Mouse (Mus musculus): Measurements from ENCODE around the gene Car14.
A peak's percentile ranks its signal among the peaks of the same experiment; 100 is the strongest.
"Not testable (repeated sequence)": the region's sequence is repeated elsewhere in the genome, so short reads cannot be mapped to it uniquely, and the experiment has no call there.

Gene Car14

DNA sequence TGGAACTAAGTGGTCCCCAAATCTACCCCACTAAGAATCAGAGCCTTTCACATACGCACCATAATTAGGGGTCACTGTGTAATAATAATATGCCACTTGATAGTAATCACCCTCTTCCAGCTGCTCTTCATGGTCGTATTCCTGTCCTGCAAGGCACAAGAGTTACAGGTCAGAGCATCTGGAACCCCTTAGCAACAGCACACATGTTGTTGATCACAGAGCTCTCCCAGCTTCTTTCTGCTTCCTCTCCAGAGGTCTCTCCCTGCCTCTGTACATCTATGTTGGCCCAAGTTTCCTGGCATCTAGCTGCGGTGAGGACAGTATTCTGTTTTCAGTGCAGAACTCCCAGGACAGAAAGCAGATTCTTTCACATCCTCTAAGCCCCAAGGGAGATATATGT is 14.8 kb downstream of the Car14 start:
- no peak for DNase-seq

DNA sequence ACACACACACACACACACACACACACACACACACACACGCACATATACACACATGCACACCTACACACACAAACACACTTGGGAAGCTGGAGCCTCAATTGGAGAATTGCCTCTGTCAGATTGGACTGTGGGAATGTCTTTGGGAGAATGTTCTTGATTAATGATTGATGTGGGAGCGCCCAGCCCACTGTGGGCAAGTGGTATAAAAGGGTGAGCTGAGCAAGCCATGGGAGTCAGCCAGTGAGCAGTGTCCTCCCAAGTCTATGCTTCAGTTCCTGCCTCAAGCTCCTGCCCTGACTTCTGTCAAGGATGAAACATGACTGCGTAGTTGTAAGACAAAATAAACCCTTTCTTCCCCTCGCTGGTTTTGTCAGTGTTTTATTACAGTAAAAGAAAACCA is 16.9 kb downstream of the Car14 start:
- no peak for DNase-seq

DNA sequence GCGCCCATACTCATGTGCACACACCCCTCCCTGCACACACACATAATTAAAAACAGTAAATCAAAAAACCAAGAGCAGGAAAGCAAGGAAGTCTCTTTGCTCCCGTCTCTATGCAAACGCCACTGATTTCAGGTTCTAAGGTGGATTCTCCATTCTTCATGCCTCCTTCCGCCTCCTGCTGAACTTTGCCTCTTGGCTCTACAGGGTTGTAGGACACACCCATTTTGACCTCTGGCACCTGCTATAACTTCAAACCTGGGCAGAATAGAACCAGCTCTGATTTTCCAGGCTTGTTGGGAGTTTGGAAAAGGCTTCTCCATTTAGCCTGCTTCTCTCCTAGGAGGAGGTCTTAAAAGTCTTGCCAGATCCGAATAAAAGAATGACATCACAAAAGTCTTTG is 20.1 kb downstream of the Car14 start:
- no peak for DNase-seq

DNA sequence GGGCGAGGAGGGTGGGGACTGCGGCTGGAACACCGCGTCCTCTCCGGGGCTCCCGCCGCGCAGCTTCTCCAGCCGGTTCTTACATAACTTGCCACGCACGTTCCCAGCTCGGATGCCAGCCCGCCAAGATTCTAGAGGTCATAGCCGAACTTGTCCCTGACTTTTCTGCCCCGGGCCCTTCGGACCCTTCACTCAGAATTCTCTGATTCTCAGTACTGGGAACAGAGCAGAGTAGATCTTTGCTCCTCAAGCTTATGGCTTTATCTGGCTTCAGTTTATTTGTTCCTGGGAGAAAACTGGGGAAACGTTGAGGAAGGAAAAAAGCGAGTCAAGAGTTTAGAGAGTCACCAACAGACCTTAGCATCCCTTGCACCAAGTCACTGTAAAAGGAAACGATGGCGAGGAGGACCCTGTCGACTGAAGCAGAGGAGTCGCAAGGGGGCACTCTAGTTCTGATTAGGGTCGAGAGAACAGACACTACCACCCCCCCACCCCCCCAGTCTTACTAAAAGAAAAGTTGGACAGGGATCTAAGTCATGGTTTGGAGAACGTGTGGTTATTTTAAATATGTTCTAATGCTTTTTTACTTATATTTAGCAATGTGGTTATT is 21.6 kb downstream of the Car14 start:
- peak; percentile 58 for DNase-seq

DNA sequence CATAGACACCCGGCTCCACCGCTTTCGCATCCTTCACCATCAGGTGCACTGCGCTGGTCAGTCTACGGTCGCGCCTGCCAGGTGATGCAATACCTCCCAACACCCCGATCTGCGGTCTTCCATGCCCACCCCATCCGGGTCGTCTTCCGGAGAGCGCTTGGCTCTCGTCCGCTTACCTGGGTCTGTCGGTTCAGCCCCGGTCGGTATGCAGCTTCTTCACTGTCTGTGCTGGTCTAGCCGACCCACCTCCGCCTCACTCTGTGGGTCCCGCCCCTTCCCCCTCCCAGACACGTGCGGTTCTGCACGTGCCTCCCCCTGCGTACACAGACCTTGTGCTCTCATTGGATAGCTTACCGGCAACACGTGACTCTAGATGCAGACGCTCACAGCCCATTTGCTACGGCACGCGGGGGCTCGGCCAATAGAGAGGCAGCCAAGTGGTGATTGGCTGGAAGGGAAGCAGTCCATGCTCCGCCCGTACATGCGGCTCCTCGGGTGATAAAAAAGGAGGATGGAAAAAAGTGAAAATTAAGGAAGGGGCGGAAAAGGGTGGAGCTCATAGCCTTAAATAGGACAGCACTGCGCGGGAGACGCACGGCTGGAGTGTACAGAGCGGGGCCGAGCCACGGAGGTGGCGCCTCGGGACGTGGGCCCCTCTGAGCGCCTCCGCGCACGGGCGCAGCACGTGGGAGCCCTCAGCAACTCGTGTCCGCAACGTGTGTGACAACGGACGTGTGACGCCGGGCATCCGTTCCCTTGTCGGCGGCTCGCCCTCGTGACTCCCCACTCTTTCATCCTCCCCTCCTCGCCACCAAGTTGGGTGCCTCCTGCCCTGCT is 22.3 kb downstream of the Car14 start, which contains the start of gene Ciart:
Ciart (minus strand) TSS at position 273 of the 837 bp plus-strand sequence.
- peak; percentile 95 for DNase-seq

DNA sequence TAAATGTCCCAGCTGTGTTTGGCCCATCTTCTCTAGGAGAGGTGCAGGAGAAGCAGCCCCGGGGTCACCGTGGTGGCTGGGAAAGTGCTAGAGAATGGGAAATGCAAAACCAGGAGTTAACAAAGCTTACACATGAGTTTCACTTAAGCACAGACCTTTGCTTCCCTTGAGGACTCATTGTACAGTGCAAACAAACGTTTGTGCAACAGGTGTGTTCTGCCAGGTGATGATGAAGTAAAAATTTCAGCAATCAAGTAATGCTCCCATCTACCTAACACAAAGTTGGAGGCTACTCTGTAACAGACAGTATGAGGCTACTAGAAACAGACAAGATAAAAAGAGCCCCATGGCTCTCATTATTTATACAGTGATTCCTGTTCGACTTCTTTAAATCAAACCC is 25.4 kb downstream of the Car14 start:
- DNase-seq, result no peak

DNA sequence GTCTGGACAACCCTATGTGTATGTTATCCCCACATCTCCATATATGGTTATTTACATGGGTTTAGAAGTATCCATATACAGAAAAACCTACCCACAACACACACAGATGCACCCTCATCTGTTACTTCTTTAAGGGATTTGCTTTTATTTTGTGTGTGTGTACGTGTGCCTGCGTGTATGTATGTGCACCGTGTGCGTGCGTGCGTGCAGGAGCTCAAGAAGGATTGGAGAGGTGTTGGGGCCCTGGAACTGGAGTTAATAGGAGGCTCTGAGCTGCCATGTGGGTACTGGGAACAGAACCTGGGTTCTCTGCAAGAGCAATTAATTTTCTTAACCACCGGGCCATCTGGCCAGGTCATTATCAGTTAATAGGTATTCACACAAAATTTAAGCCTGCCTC is 32.4 kb downstream of the Car14 start:
- no peak for DNase-seq

DNA sequence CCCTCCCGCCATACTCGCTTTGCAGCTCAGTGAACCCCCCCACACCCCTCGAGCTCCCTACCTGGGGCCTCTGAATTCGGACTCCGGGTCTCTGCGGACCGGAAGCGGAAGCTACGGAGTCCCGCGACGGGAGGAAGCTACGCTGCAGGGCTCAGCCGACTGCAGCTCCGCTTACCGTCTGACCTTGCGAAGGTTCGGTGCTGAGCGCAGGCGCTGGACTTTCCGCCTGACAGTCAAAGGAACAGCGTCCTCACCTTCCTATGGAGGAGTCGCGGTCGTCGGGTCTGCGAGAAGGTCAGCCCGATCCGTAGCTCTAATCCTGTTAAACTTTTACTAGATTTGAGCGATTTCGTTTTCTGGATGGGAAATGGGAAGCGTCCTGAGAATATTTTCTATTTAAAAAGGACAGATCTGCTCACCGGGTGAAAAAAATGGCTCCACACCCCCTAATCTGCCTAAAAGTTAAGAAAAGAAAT is 33.1 kb downstream of the Car14 start, which contains the start of gene Mrps21:
Mrps21 (minus strand) TSS at position 128 of the 476 bp plus-strand sequence.
- peak; percentile 89 for DNase-seq

DNA sequence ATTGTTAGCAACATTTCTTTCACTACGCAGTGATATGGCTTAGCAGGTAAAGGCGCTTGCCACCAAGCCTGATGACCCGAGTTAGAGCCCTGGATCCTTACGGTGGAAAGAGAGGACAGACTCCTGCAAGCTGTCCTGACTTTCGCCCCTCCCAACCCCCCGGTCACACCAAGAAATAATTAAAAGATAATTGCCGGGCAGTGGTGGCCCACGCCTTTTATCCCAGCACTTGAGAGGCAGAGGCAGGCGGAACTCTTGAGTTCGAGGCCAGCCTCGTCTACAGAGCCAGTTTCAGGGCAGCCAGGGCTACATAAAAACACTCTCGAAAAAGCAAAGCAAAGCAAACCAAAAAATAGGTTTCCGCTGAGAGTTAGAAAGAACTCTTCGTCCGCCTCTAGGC is 33.5 kb downstream of the Car14 start:
- no peak for DNase-seq

DNA sequence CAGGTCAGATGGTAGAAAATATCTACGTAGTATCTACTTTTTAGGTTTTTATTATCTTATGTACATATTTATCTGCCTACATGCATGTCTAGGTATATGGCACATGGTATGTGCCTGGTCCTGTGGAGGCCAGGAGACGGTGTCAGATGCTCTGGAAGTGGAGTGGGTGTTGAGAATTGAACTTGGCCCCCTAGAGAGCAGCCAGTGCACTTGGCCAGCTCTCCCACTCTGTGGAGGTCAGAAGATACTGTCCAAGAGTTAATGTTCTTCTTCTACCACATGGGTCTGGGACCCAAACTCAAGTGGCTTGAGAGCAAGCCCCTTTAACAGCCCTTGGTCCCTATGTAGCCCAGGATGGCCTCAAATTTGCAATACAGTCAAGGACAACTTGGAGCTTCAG is 37.1 kb downstream of the Car14 start:
- no peak for DNase-seq

DNA sequence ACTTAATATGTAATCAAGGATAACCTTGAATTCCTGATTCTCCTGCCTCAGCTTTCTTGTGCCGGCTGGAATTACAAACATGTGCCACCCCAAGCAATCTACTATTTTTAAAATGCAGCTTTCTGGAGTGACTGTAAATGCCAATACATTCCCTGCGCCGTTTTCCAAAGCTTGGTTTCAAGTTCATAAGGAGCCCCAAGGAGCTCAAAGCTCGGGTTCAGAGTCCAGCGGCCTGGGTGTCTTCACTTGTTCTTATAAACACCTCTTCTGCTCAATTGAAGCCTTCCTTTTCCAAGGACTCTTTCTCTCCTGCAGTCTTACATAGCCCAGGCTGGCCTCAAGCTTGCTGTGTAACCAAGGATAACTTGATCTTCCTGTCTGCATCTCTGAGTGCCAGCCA is 38.4 kb downstream of the Car14 start:
- DNase-seq, result no peak

DNA sequence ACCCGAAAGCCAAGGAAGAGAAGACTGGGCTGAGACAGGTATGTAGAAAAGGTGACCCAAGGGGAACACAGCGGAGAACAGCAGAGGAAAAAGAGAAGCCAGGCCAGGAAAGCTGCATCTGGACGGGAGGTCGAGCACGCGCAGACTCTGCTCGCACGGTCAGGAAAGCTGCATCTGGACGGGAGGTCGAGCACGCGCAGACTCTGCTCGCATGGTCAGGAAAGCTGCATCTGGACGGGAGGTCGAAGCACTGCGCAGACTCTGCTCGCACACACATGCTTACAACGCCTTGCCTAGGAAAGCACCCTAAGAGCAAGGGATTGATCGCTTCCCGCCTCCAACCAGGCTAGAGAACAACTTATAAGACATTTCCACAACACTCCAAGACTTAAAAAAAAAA is 38.9 kb downstream of the Car14 start:
- DNase-seq, result no peak

DNA sequence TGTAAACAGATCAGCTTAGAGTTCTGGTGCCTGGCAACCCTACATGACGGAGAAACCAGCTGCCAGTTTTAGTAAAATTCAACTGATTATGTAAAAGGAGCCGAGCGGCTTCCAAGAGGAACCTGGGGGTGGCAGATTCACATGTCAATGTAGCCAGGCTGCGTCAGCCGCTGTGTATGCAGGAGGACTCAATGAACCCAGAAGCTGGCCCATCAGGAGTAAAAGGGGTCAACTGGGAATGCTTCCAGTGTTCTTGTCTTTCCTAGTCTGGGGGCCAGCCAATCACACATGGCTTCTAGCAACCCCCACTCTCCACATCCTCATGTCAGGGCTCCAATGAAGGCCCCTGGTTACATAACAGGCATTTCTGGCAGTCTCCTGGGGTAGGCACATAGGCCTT is 39.4 kb downstream of the Car14 start:
- peak; percentile 74 for DNase-seq

DNA sequence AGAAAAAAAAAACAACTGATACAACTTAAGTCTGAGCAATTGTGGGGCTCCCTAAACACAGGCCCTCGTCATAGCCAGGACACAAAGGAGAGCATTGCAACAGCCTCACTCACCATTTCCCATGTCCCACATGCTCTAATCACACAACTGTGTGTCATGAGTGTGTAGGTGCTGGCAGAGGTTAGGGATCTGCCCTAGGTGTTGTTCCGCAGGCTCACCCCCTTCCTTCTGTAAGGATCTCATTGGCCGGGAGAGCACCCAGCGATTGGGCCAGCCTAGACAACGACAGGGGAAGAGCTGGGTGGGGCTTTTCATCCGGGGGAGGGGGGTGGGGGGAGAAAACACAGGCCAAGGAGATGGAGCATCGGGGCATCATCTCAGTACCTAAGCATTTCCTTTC is 40.9 kb downstream of the Car14 start:
- DNase-seq, result no peak

DNA sequence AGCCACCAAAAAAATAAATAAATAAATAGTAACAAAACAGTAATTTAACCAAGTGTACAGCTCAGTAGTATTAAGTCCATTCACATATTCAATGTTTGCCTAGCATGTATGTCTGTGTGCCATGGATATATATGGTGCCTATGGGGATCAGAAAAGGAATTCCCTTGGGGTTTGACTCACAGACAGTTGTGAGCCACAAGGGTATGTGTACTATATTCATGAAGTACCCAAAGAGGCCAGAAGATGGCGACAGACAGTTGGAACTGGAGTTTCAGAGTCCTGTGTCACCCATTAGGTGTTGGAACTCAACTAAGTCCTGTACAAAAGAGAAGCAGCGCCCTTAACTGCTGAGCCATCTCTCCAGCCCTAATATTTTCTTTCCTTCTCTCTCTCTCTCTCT is 42.7 kb downstream of the Car14 start:
- no peak for DNase-seq

DNA sequence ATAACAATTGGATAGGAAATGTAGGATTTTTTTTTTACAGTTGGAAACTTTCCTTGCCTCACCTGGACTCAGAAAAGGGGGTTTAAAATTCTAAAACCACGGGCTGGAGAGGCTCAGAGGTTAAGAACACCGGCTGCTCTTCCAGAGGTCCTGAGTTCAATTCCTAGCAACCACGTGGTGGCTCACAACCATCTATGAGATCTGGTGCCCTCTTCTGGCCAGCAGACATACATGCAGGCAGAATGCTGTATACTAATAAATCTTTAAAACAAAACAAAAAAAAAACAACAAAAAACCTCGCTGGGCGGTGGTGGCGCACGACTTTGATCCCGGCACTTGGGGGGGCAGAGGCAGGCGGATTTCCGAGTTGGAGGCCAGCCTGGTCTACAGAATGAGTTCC is 43.3 kb downstream of the Car14 start:
- DNase-seq, result no peak

DNA sequence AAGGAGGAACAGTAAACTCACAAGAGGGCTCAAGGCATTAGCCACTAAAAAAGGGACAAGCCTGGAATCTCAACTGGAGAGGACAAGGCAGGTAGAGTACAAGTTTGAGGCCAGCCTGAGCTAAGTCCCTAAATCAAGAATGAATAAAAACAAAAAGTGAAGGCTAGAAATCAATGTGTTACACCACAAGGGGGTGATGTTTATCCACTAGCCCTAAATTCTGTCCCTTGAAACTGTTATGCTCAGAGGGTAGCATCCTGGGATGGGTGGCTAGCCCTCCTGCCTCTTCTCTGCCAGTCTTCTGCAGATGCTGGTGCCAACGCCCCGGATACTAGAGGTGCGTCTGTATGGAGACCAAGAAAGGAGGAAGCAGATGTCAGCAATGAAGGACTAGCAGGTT is 44.2 kb downstream of the Car14 start:
- DNase-seq, result no peak

DNA sequence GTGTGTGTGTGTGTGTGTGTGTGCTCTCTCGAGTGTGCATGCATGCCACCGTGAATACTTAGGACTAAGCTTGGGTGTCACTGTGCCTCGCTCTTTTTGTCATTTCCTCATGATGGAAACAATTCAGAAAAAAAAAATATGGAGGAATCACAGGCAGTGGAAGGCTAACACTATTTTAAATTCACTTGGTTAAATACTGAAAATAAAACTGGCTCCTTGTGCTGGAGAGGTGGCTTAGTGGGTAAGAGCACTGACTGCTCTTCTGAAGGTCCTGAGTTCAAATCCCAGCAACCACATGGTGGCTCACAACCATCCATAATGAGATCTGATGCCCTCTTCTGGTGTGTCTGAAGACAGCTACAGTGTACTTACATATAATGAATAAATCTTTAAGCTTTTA is 46.2 kb downstream of the Car14 start:
- DNase-seq, result not testable (repeated sequence)

DNA sequence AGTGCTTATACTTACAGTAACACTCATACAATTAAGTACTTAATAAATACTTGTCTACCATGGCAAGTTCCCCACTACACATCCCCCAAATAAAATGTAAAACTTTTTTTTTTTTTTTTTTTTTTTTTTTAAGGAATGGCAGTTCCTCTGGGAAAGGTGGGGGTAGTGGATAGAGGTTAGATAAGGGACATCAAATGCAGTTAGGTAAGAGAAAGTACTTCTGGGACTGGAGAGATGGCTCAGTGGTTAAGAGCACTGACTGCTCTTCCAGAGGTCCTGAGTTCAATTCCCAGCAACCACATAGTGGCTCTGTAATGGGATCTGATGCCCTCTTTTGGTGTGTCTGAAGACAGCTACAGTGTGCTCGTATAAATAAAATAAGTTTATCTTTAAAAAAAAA is 47.4 kb downstream of the Car14 start:
- not testable (repeated sequence) for DNase-seq

DNA sequence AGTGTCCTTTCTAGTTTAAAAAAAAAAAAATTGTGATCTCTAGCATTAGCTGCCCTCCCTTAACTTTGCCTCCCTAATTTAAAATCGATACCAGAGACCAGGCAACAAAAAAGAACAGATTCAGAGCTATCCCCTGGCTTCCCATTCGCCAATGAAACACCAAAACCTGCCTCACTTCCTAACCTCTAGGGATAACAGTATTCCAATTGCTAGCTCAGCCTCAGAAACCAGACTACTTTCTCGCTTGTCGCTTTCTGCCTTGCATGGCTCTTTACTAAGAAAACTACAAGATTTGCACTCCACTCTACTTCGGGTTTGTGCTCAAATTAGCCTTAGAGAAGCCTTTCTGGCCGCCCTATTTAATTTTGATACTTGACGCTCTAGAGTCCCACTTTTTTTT is 48.4 kb downstream of the Car14 start:
- no peak for DNase-seq

DNA sequence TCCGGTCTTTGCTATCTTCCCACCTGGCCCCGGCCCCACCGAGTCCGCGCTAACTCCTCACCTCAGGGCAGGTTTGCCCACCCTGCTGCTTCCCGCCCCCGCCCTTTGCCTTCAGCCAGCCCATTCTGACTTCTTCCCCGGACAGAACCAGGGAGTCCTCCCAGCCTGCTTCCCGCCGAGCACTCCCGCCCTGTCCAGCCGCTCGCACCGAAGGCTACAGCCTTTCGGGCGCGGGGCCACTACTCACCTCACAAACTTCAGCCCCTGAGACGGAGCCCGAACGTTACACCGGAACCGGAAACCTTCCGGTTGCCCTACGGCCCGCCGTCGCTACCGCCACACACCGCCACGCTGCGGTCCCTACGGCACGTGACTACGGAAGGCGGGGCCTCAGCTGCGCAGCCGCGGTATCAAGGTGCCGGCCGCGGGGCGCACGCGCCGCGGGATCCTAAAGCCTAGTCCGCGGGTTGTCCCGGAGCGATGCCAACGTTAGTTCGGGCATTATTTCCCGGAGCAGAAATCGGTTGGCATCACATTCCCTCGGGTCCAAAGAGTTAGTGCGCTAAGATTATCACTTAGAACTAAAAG is 48.9 kb downstream of the Car14 start, which contains the start of gene Prpf3:
Prpf3 (minus strand) TSS at position 384 of the 588 bp plus-strand sequence.
- DNase-seq, result peak; percentile 95

DNA sequence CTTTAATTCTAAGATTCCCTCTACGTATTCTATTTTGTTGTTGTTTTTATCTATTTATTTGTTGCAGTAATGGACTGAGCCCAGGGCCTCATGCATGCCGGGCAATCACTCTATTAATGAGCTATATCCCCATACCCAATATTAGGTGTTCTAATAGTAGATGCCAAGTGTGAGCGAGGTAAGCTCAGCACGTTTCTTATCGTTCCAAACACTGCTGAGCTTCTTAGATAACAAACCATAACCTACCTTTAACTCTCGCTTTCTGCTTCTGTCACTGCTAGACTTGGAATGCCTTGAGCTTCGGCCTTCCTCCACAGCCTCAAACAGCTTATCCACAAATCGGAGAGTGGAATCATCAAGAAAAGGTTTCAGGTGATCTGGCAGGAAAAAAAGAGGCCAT is 53.2 kb downstream of the Car14 start:
- DNase-seq, result no peak

DNA sequence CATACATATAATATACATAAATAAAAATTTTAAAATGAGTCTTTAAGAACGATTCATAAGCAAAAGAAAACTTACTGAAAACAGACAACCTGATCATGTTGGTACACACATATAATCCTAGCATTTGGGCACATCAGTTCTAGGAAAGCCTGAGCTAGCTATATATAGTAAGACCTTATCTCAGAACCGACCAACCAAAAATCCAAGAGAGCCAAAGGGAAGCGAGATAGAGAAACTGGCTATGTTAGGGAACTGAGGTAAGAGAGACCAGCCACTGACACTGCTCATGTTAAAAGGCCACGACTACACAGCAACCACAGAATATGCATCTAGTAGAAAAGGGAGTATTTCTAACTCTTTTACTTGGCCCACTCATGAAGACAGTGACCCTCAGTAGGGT is 53.9 kb downstream of the Car14 start:
- DNase-seq, result no peak

All from right cerebral cortex, postnatal 25 days (tissue).